Mouse (Mus musculus): ENCODE data around the gene Upp2.

DNA sequence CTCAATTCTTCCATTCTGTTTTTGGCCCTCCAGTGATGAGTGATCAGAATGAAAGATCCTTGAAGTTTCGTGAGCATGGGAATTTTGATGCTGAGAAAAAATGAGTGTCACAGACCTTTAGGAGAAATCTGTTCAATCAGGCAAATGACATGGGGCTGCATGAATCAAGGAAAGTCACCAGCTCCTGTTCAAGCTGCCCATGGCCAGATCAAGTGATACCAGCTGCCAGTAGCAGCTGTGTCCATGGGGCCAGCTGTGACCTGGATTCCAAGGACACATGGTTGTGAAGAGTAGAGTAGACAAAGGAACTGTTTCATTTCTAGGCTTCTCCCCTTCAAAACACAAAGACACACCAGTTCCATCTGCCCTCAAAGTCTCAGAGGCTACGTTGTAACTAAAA is 144.4 kb downstream of the Upp2 start:
- TF ChIP-seq CTCF (IDR thresholded peaks at IDR 0.05; ENCODE audit: low read depth, low read length) (no peak), GATA1 (IDR thresholded peaks at IDR 0.05; ENCODE audit: borderline replicate concordance, low read length) (no peak), TAL1 (conservative IDR thresholded peaks at IDR 0.05; ENCODE audit: low read depth, low read length) (no peak), POLR2AphosphoS5 (IDR thresholded peaks at IDR 0.05; ENCODE audit: insufficient replicate concordance, low read depth, low read length) (no peak)
